Mouse (Mus musculus): ENCODE data around the gene Psmb10.

DNA sequence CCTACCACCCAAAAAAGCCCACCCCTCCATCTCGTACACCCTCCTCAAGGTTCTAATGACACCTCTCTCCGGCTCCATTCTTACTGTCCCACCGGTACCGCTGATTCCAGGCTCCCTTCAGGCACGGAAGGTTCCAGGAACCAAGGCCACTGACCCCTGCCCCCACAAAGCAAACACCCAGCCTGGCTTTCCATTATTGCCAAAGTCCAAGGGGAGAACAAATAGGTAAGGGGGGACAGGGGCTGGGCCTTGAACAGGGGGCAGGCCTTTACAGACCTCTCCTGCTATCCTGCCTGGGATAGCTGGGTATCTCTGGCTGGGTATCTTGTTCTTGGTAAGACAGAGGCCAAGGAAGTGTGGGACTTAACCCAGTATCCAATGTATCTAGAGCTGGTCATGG is 4.3 kb upstream of the Psmb10 start:
- TF ChIP-seq USF1 (IDR thresholded peaks at IDR 0.05; ENCODE audit: low read depth) (no peak), CTCF (IDR thresholded peaks at IDR 0.05; ENCODE audit: control insufficient read depth, insufficient read depth, insufficient read length) (no peak), MAX (IDR thresholded peaks at IDR 0.05) (no peak), CEBPB (IDR thresholded peaks at IDR 0.05; ENCODE audit: low read depth) (no peak), MYOG (IDR thresholded peaks at IDR 0.05; ENCODE audit: control insufficient read depth, extremely low read depth, insufficient read length) (no peak)

Measured in C2C12 (cell line).